Comparison of ENCODE assay signal across 10 mouse cellular contexts in the genomic region with DNA sequence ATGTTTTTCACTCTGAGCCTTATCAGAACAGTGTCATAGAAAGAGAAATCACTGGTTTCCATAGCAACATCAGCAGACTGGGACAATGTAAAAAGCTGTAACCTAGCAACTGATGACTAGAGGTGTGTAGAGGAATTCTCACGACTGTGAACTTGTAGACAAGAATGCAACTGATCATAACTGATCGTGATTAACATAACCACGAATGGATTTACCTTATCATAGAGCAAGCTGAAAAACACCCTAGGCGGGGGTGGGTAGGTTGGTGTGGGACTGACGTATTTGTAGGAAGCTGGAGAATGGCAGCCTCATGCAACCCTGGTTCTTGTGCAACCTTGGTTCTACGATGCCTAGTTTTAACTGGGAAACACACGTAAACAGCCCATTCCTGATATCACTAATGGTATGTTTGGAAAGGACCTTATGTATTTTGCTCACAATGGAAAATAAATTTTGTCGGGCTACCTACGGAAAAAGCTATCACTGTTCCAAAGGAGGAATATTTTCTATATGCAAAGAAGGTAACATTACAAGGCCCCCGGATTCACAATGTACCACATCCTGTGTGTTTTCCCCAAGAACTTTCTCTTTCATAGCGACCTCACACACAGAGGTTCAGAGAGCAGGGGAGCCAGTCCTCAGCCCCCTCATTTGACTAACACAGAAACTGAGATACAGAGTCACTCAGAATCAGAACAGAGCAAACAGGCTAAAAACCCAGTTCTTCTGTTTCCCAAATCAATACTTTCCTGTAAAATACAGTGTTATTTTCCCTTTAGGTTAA. TPM values are rescaled to one million over a fixed set of nuclear protein-coding genes. Genes with fewer than 3 reads are reported as not detected.
DNase-seq lines count a peak whose midpoint lies in the region; ATAC-seq and TF ChIP-seq lines count a peak whose summit lies in the region.
"Had no signal": no experiment of that assay in that cellular context is flagged by ENCODE, and none has a peak within 500 bp of the region (broad histone marks: within the 10 kb centered on the region; RNA-seq: fewer than 3 reads in every experiment).

No protein-coding gene starts in this region.

- dilution Hi-C loops in CH12.LX (cut with MboI; ENCODE audit: extremely low pct_ligation_motif_present, extremely low pct_unique_long_range_greater_than_20kb, low sequenced_read_pairs): no loop called here

- no peaks in the 10 kb centered on the region for H3K36me3 ChIP-seq in heart, embryonic 10.5 days
- H3K36me3 ChIP-seq in CH12.LX (replicated peaks in 1 of 2; ENCODE audit: control insufficient read depth in 1 of 2, insufficient read depth in 1 of 2, low read length in 1 of 2): no peaks in the 10 kb centered on the region
- H3K36me3 ChIP-seq in forebrain, postnatal 0 days (ENCODE audit: insufficient read depth): no peaks in the 10 kb centered on the region
- H3K36me3 ChIP-seq in neural tube, embryonic 14.5 days (ENCODE audit: control insufficient read depth, insufficient read depth, low read length): no peaks in the 10 kb centered on the region

- no peaks in the 10 kb centered on the region for H3K9me3 ChIP-seq in heart, embryonic 10.5 days
- no peaks in the 10 kb centered on the region for H3K9me3 ChIP-seq in CH12.LX (replicated peaks; ENCODE audit: low read length)
- H3K9me3 ChIP-seq in forebrain, postnatal 0 days (ENCODE audit: low read length): no peaks in the 10 kb centered on the region
- no peaks in the 10 kb centered on the region for H3K9me3 ChIP-seq in neural tube, embryonic 14.5 days (ENCODE audit: control insufficient read depth, low read length)

- ATAC-seq in forebrain, postnatal 0 days: peak; percentile 93
- peak; percentile 54; the same call in 1 of the 2 replicates for ATAC-seq in neural tube, embryonic 14.5 days (ENCODE audit: low read depth)
- ATAC-seq: intestine, postnatal 0 days had no signal

- 77% methylated on average over 11 of the region's 11 CpGs for WGBS in heart, embryonic 10.5 days
- 52% methylated on average over 11 of the region's 11 CpGs for WGBS in forebrain, postnatal 0 days
- WGBS in neural tube, embryonic 14.5 days: 74% methylated on average over 11 of the region's 11 CpGs

- no peaks in the 10 kb centered on the region; the same call in 1 of the 2 replicates for H3K27me3 ChIP-seq in heart, embryonic 10.5 days (ENCODE audit: insufficient read depth, poor library complexity, severe bottlenecking)
- no peaks in the 10 kb centered on the region for H3K27me3 ChIP-seq in CH12.LX (replicated peaks)
- no peaks in the 10 kb centered on the region for H3K27me3 ChIP-seq in forebrain, postnatal 0 days (ENCODE audit: insufficient read depth, low read length)
- no peaks in the 10 kb centered on the region for H3K27me3 ChIP-seq in neural tube, embryonic 14.5 days (ENCODE audit: control insufficient read depth, insufficient read depth, low read length)

- H3K4me2 ChIP-seq in CH12.LX (ENCODE audit: insufficient read depth, low read depth, poor library complexity, severe bottlenecking): peak overlapping the region; percentile 33
- 0 out of 2 replicates have a peak overlapping the region, but pooled peaks have one; percentile 8 for H3K4me2 ChIP-seq in forebrain, postnatal 0 days (ENCODE audit: low read depth)
- H3K4me2 ChIP-seq in neural tube, embryonic 14.5 days (ENCODE audit: low read depth, low read length): no peak overlapping the region

- peak; percentile 41 for DNase-seq in heart, adult 11 months
- DNase-seq in heart, embryonic 10.5 days (ENCODE audit: low spot score): no peak
- DNase-seq in CH12.LX (ENCODE audit: extremely low read depth): peak; percentile 68
- DNase-seq in forebrain, postnatal 0 days: peak; percentile 54
- DNase-seq in frontal cortex, postnatal 14 days (ENCODE audit: low spot score in 2 of 2): no peak
- no peak for DNase-seq in testis, postnatal 10 days (ENCODE audit: low spot score)
- DNase-seq in embryo, embryonic 10.5 days (ENCODE audit: low spot score): no peak
- DNase-seq: cerebellum, postnatal 25 days had no signal

- H3K79me2 ChIP-seq in CH12.LX (replicated peaks; ENCODE audit: control insufficient read depth, extremely low read depth, insufficient read depth, poor library complexity, severe bottlenecking): no peaks in the 10 kb centered on the region

- no peak overlapping the region for H3K27ac ChIP-seq in heart, embryonic 10.5 days
- H3K27ac ChIP-seq in CH12.LX (ENCODE audit: insufficient read depth, low read depth): no peak overlapping the region
- 0 out of 2 replicates have a peak overlapping the region, but pooled peaks have one; percentile 21 for H3K27ac ChIP-seq in forebrain, postnatal 0 days (ENCODE audit: low read depth, low read length)
- peak overlapping the region; percentile 4; the same call in 1 of the 2 replicates for H3K27ac ChIP-seq in neural tube, embryonic 14.5 days (ENCODE audit: low read depth, low read length)

- no peak overlapping the region for H3K9ac ChIP-seq in CH12.LX (ENCODE audit: insufficient read depth, low read depth)
- no peak overlapping the region for H3K9ac ChIP-seq in forebrain, postnatal 0 days
- no peak overlapping the region for H3K9ac ChIP-seq in neural tube, embryonic 14.5 days (replicated peaks; ENCODE audit: low read depth, low read length)

- no peak for TF ChIP-seq POLR2A in CH12.LX (IDR thresholded peaks at IDR 0.05; ENCODE audit: low read depth, low read length)

- no peaks in the 10 kb centered on the region for H3K4me1 ChIP-seq in heart, embryonic 10.5 days
- H3K4me1 ChIP-seq in CH12.LX (ENCODE audit: control insufficient read depth in 1 of 2, insufficient read depth in 2 of 2): peaks cover 0 to 28% of the 10 kb centered on the region in 2 experiments; a peak in 3 of 4 replicates
- peaks cover 7% of the 10 kb centered on the region; the same call in 1 of the 2 replicates for H3K4me1 ChIP-seq in forebrain, postnatal 0 days (ENCODE audit: insufficient read depth)
- H3K4me1 ChIP-seq in neural tube, embryonic 14.5 days (ENCODE audit: control insufficient read depth, insufficient read depth, low read length): 0 out of 2 replicates have a peak, but pooled peaks cover 2% of the 10 kb centered on the region

- no peak overlapping the region for H3K4me3 ChIP-seq in heart, embryonic 10.5 days
- no peak overlapping the region for H3K4me3 ChIP-seq in CH12.LX (replicated peaks in 1 of 3; ENCODE audit: low read depth in 2 of 3, low read length in 2 of 3, poor library complexity in 1 of 3)
- no peak overlapping the region for H3K4me3 ChIP-seq in forebrain, postnatal 0 days (ENCODE audit: low read depth, low read length)
- no peak overlapping the region for H3K4me3 ChIP-seq in neural tube, embryonic 14.5 days (ENCODE audit: low read depth, low read length)

- peak; percentile 64 for TF ChIP-seq EP300 in CH12.LX (IDR thresholded peaks at IDR 0.05; ENCODE audit: low read length)

- TF ChIP-seq CTCF in CH12.LX (conservative IDR thresholded peaks at IDR 0.05 in 1 of 2, IDR thresholded peaks at IDR 0.05 in 1 of 2; ENCODE audit: low read depth in 2 of 2, low read length in 2 of 2): no peak
- TF ChIP-seq CTCF in forebrain, postnatal 0 days (IDR thresholded peaks at IDR 0.05; ENCODE audit: low read depth): no peak

- in situ Hi-C loops in CH12.LX (cut with MboI; ENCODE audit: low pct_ligation_motif_present, low pct_unique_long_range_greater_than_20kb, low sequenced_read_pairs): no loop called here

- TF ChIP-seq RAD21 in CH12.LX (IDR thresholded peaks at IDR 0.05; ENCODE audit: low read depth, low read length): no peak

TF ChIP-seq in CH12.LX, 34 proteins besides CTCF, POLR2A, EP300 and RAD21:
- TF ChIP-seq MAFK (IDR thresholded peaks at IDR 0.05; ENCODE audit: insufficient replicate concordance, low read length) (peak; percentile 61; the same call in 1 of the 2 replicates), UBTF (IDR thresholded peaks at IDR 0.05; ENCODE audit: low read depth, low read length) (no peak), IRF4 (IDR thresholded peaks at IDR 0.05; ENCODE audit: low read depth, low read length) (0 out of 2 replicates have a peak, but pooled peaks have one; percentile 56), NRF1 (IDR thresholded peaks at IDR 0.05; ENCODE audit: low read depth, low read length) (no peak), CHD2 (IDR thresholded peaks at IDR 0.05; ENCODE audit: low read length) (peak; percentile 39; the same call in 1 of the 2 replicates), ZNF384 (IDR thresholded peaks at IDR 0.05; ENCODE audit: low read depth, low read length) (no peak), TCF12 (IDR thresholded peaks at IDR 0.05; ENCODE audit: low read depth, low read length) (no peak), ETS1 (conservative IDR thresholded peaks at IDR 0.05; ENCODE audit: low read depth, low read length) (0 out of 2 replicates have a peak, but pooled peaks have one; percentile 6), E2F4 (IDR thresholded peaks at IDR 0.05; ENCODE audit: insufficient replicate concordance, low read depth, low read length) (0 out of 2 replicates have a peak, but pooled peaks have one; percentile 53), ZKSCAN1 (IDR thresholded peaks at IDR 0.05; ENCODE audit: borderline replicate concordance, low read depth, low read length) (no peak)

RNA-seq across cellular contexts. Expression of gene Bicdl1, which starts 19.6 kb away (rescaled TPM):
- polyA plus RNA-seq in heart, embryonic 10.5 days (2016; fragmentation: Nextera tagmentation; extraction: Ambion mirVana): 8.2 and 11.1 TPM in 2 replicates
- total RNA-seq in CH12.LX (2012; rRNA removed): 1.7 and 1.9 TPM in 2 replicates
- total RNA-seq in CH12.LX (2014; rRNA removed): 2.6 and 3.5 TPM in 2 replicates
- 2.3 and 5.1 TPM in 2 replicates for polyA plus RNA-seq in CH12.LX (2012; ENCODE audit: insufficient read length, low read depth)
- total RNA-seq in forebrain, postnatal 0 days (2014; rRNA removed): 183 and 184 TPM in 2 replicates
- polyA plus RNA-seq in forebrain, postnatal 0 days (2015; fragmentation: Nextera tagmentation; extraction: Ambion mirVana): 21.6 and 27.6 TPM in 2 replicates
- 34.7 and 42.5 TPM in 2 replicates for polyA plus RNA-seq in neural tube, embryonic 14.5 days (2014; fragmentation: Nextera tagmentation; extraction: Ambion mirVana)

Comparison
In these comparisons a context has a peak if more than half of its experiments do, and no peak if none do; other contexts are left out.
1. DNase-seq: peak in heart, adult 11 months (single experiment), CH12.LX (single experiment) and forebrain, postnatal 0 days (single experiment); none in heart, embryonic 10.5 days (single experiment), frontal cortex, postnatal 14 days (0 of 2), testis, postnatal 10 days (single experiment) and embryo, embryonic 10.5 days (single experiment).
2. H3K27ac ChIP-seq: peak in forebrain, postnatal 0 days (single experiment) and neural tube, embryonic 14.5 days (single experiment); none in heart, embryonic 10.5 days (single experiment) and CH12.LX (single experiment).